Mouse (Mus musculus): ENCODE data around the gene Wasf2.

DNA sequence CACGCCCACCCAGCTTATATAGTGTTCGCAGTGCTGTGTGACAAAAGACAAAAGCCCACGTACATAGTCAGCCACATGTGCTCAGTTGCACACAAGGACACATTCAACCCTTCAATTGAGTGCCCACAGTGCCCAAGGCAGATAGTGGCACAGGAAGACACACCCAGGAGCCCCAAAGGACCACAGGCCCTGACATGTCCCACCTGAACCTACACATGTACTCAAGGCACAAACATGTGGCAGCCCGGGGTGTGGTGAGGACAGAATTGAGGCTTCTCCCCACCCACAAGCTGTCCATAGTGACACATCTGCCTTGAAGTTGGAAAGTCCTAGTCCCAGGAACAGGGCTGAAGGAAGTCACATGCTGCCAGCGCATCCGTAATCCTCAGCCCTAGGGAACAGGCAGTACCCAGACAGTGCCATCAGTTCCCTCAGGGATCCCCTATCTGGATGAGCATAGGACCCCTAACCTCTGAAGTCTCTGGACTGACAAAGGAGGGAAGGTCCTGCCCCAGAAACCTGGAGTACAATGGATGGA lies 43.1 kb upstream of the Wasf2 start:
- TF ChIP-seq EP300 (IDR thresholded peaks at IDR 0.05; ENCODE audit: low read length) (no peak), GABPA (IDR thresholded peaks at IDR 0.05; ENCODE audit: insufficient replicate concordance, low read depth, low read length) (no peak), CTCF (conservative IDR thresholded peaks at IDR 0.05 in 1 of 2, IDR thresholded peaks at IDR 0.05 in 1 of 2; ENCODE audit: low read depth in 2 of 2, low read length in 2 of 2) (no peak), CHD2 (IDR thresholded peaks at IDR 0.05; ENCODE audit: low read length) (no peak)

Measured in CH12.LX (cell line).